Mouse (Mus musculus): ENCODE data around the gene Matn1. TPM values are rescaled to one million over a fixed set of nuclear protein-coding genes. Genes with fewer than 3 reads are reported as not detected.
A peak's percentile ranks its signal among the peaks of the same experiment; 100 is the strongest.

Matn1 gene
- polyA plus RNA-seq, 1 experiment: not detected

- H3K4me3 ChIP-seq (ENCODE audit: insufficient read depth, low read depth, low read length): peak within 1 kb of the TSS; percentile 53
- H3K27ac ChIP-seq (replicated peaks; ENCODE audit: low read depth, low read length): peak within 1 kb of the TSS; percentile 71
- H3K4me1 ChIP-seq (ENCODE audit: control insufficient read depth, insufficient read depth, insufficient read length, low read length): no peaks in the 10 kb centered on the region
Measured at GRCm38 (mm10) chr4:130913077-130913476, 31.1 kb upstream of the Matn1 start, which contains the start of gene Laptm5. Gene Laptm5, plus strand, starts transcription at chr4:130913125.

GRCm38 (mm10) chr4:130913511-130913910, 30.7 kb upstream of the Matn1 start:
- Histone ChIP-seq H3K27ac (replicated peaks; ENCODE audit: low read depth, low read length) (peak overlapping the region; percentile 71), H3K4me3 (ENCODE audit: insufficient read depth, low read depth, low read length) (peak overlapping the region; percentile 53), H3K4me1 (ENCODE audit: control insufficient read depth, insufficient read depth, insufficient read length, low read length) (0 out of 2 replicates have a peak, but pooled peaks cover 3% of the 10 kb centered on the region)

GRCm38 (mm10) chr4:130914011-130914410, 30.2 kb upstream of the Matn1 start:
- Histone ChIP-seq H3K4me1 (ENCODE audit: control insufficient read depth, insufficient read depth, insufficient read length, low read length) (0 out of 2 replicates have a peak, but pooled peaks cover 3% of the 10 kb centered on the region), H3K4me3 (ENCODE audit: insufficient read depth, low read depth, low read length) (peak overlapping the region; percentile 53), H3K27ac (replicated peaks; ENCODE audit: low read depth, low read length) (peak overlapping the region; percentile 71)

GRCm38 (mm10) chr4:130914527-130914926, 29.7 kb upstream of the Matn1 start:
- Histone ChIP-seq H3K4me1 (ENCODE audit: control insufficient read depth, insufficient read depth, insufficient read length, low read length) (0 out of 2 replicates have a peak, but pooled peaks cover 3% of the 10 kb centered on the region), H3K27ac (replicated peaks; ENCODE audit: low read depth, low read length) (peak overlapping the region; percentile 41; the same call in 1 of the 2 replicates), H3K4me3 (ENCODE audit: insufficient read depth, low read depth, low read length) (peak overlapping the region; percentile 46)

- H3K4me3 ChIP-seq (ENCODE audit: insufficient read depth, low read depth, low read length): peak overlapping the region; percentile 46
- H3K27ac ChIP-seq (replicated peaks; ENCODE audit: low read depth, low read length): 0 out of 2 replicates have a peak overlapping the region, but pooled peaks have one; percentile 20
- H3K4me1 ChIP-seq (ENCODE audit: control insufficient read depth, insufficient read depth, insufficient read length, low read length): 0 out of 2 replicates have a peak, but pooled peaks cover 3% of the 10 kb centered on the region
Measured at GRCm38 (mm10) chr4:130915006-130915667, 29.0 kb upstream of the Matn1 start.

- peak overlapping the region; percentile 19; the same call in 1 of the 2 replicates for H3K4me3 ChIP-seq (ENCODE audit: insufficient read depth, low read depth, low read length)
- 0 out of 2 replicates have a peak, but pooled peaks cover 3% of the 10 kb centered on the region for H3K4me1 ChIP-seq (ENCODE audit: control insufficient read depth, insufficient read depth, insufficient read length, low read length)
- H3K27ac ChIP-seq (replicated peaks; ENCODE audit: low read depth, low read length): no peak overlapping the region
Measured at GRCm38 (mm10) chr4:130915668-130916035, 28.5 kb upstream of the Matn1 start.

GRCm38 (mm10) chr4:130916639-130917038, 27.5 kb upstream of the Matn1 start:
- Histone ChIP-seq H3K27ac (replicated peaks; ENCODE audit: low read depth, low read length) (no peak overlapping the region), H3K4me1 (ENCODE audit: control insufficient read depth, insufficient read depth, insufficient read length, low read length) (0 out of 2 replicates have a peak, but pooled peaks cover 3% of the 10 kb centered on the region), H3K4me3 (ENCODE audit: insufficient read depth, low read depth, low read length) (no peak overlapping the region)

GRCm38 (mm10) chr4:130917564-130917963, 26.6 kb upstream of the Matn1 start:
- Histone ChIP-seq H3K4me3 (ENCODE audit: insufficient read depth, low read depth, low read length) (no peak overlapping the region), H3K27ac (replicated peaks; ENCODE audit: low read depth, low read length) (peak overlapping the region; percentile 41; the same call in 1 of the 2 replicates), H3K4me1 (ENCODE audit: control insufficient read depth, insufficient read depth, insufficient read length, low read length) (0 out of 2 replicates have a peak, but pooled peaks cover 3% of the 10 kb centered on the region)

GRCm38 (mm10) chr4:130918805-130919749, 25.1 kb upstream of the Matn1 start:
- Histone ChIP-seq H3K4me1 (ENCODE audit: control insufficient read depth, insufficient read depth, insufficient read length, low read length) (0 out of 2 replicates have a peak, but pooled peaks cover 3% of the 10 kb centered on the region), H3K4me3 (ENCODE audit: insufficient read depth, low read depth, low read length) (no peak overlapping the region), H3K27ac (replicated peaks; ENCODE audit: low read depth, low read length) (peak overlapping the region; percentile 45; the same call in 1 of the 2 replicates)

GRCm38 (mm10) chr4:130919750-130920356, 24.3 kb upstream of the Matn1 start:
- Histone ChIP-seq H3K4me3 (ENCODE audit: insufficient read depth, low read depth, low read length) (no peak overlapping the region), H3K27ac (replicated peaks; ENCODE audit: low read depth, low read length) (no peak overlapping the region), H3K4me1 (ENCODE audit: control insufficient read depth, insufficient read depth, insufficient read length, low read length) (0 out of 2 replicates have a peak, but pooled peaks cover 3% of the 10 kb centered on the region)

GRCm38 (mm10) chr4:130920951-130921693, 23.1 kb upstream of the Matn1 start:
- no peak overlapping the region for H3K4me3 ChIP-seq (ENCODE audit: insufficient read depth, low read depth, low read length)
- H3K27ac ChIP-seq (replicated peaks; ENCODE audit: low read depth, low read length): no peak overlapping the region
- H3K4me1 ChIP-seq (ENCODE audit: control insufficient read depth, insufficient read depth, insufficient read length, low read length): 0 out of 2 replicates have a peak, but pooled peaks cover 3% of the 10 kb centered on the region

- H3K4me1 ChIP-seq (ENCODE audit: control insufficient read depth, insufficient read depth, insufficient read length, low read length): 0 out of 2 replicates have a peak, but pooled peaks cover 3% of the 10 kb centered on the region
- H3K27ac ChIP-seq (replicated peaks; ENCODE audit: low read depth, low read length): no peak overlapping the region
- H3K4me3 ChIP-seq (ENCODE audit: insufficient read depth, low read depth, low read length): no peak overlapping the region
Measured at GRCm38 (mm10) chr4:130921986-130922385, 22.2 kb upstream of the Matn1 start.

- Histone ChIP-seq H3K27ac (replicated peaks; ENCODE audit: low read depth, low read length) (no peak overlapping the region), H3K4me3 (ENCODE audit: insufficient read depth, low read depth, low read length) (no peak overlapping the region), H3K4me1 (ENCODE audit: control insufficient read depth, insufficient read depth, insufficient read length, low read length) (no peaks in the 10 kb centered on the region)
Measured at GRCm38 (mm10) chr4:130926274-130926673, 17.9 kb upstream of the Matn1 start.

GRCm38 (mm10) chr4:130927821-130928220, 16.4 kb upstream of the Matn1 start:
- no peak overlapping the region for H3K4me3 ChIP-seq (ENCODE audit: insufficient read depth, low read depth, low read length)
- no peaks in the 10 kb centered on the region for H3K4me1 ChIP-seq (ENCODE audit: control insufficient read depth, insufficient read depth, insufficient read length, low read length)
- no peak overlapping the region for H3K27ac ChIP-seq (replicated peaks; ENCODE audit: low read depth, low read length)

Measured in brown adipose tissue, adult 24 weeks (tissue).